Mouse (Mus musculus): ENCODE measurements at regions not wholly inside any gene's neighbourhood (a gene's known extent, or its start where the extent isn't known, plus 50 kb on each side); places are given as distances from the start of the nearest gene placed in this dataset.
A peak's percentile ranks its signal among the peaks of the same experiment; 100 is the strongest.

DNA sequence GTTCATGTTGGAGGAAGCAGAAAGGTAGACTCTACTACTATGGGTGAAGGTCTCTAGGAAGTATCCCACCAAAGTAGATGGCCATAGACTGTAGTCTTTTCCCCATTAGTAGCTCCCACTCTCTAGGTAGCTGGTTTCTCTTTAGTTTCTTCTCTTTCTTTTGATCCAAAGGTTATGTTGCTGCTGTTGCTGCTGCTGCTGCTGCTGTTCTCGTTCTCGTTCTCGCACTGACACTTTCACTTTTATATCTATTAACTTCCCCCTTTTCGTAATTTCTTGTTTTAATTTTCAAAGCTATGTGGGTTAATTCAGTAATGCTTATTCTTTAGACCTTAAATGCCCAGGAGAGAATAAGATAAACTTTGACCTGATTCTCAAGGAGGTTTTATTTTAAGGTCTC, 58.3 kb downstream of the Tmem100 start:
- no peak for ATAC-seq (ENCODE audit: low read depth)
- Histone ChIP-seq H3K9ac (ENCODE audit: low read length) (no peak overlapping the region), H3K36me3 (ENCODE audit: control insufficient read depth, insufficient read depth, low read length) (no peaks in the 10 kb centered on the region), H3K4me3 (ENCODE audit: low read length) (no peak overlapping the region), H3K4me2 (ENCODE audit: low read depth, low read length) (no peak overlapping the region), H3K27ac (ENCODE audit: low read length) (no peak overlapping the region), H3K4me1 (replicated peaks; ENCODE audit: control insufficient read depth, insufficient read depth, low read length) (no peaks in the 10 kb centered on the region), H3K9me3 (ENCODE audit: control insufficient read depth, low read length) (no peaks in the 10 kb centered on the region), H3K27me3 (ENCODE audit: control insufficient read depth, insufficient read depth, low read depth, low read length) (no peaks in the 10 kb centered on the region)
- WGBS = 75% methylated on average over 4 of the region's 4 CpGs

DNA sequence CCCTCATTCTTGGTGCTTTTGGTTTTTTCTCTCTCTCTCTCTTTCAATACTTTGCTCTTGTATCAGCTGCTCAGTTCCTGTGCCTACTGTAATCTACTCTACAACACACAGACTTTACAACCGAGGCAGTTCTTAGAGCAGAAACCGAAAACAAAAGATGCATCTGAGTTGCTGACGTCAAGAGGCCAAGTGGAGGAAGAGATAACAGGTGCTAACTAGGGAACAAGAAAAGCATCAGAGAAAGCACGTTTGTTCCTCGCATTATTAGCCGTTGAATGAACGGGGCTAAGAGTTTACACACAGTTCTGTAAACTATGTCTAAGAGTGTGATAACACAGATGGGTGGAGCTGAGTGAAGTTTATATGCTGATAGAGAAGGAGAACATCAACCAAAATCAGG, 63.9 kb downstream of the Tmem100 start:
- Histone ChIP-seq H3K4me1 (replicated peaks; ENCODE audit: control insufficient read depth, insufficient read depth, low read length) (peaks cover 17% of the 10 kb centered on the region), H3K9me3 (ENCODE audit: control insufficient read depth, low read length) (no peaks in the 10 kb centered on the region), H3K36me3 (ENCODE audit: control insufficient read depth, insufficient read depth, low read length) (no peaks in the 10 kb centered on the region), H3K4me2 (ENCODE audit: low read depth, low read length) (no peak overlapping the region), H3K27ac (ENCODE audit: low read length) (no peak overlapping the region; the same call in 1 of the 2 replicates), H3K4me3 (ENCODE audit: low read length) (no peak overlapping the region), H3K27me3 (ENCODE audit: control insufficient read depth, insufficient read depth, low read depth, low read length) (no peaks in the 10 kb centered on the region), H3K9ac (ENCODE audit: low read length) (no peak overlapping the region)
- WGBS = 31% methylated on average over 7 of the region's 7 CpGs
- ATAC-seq (ENCODE audit: low read depth) = 0 out of 2 replicates have a peak, but pooled peaks have one; percentile 12

DNA sequence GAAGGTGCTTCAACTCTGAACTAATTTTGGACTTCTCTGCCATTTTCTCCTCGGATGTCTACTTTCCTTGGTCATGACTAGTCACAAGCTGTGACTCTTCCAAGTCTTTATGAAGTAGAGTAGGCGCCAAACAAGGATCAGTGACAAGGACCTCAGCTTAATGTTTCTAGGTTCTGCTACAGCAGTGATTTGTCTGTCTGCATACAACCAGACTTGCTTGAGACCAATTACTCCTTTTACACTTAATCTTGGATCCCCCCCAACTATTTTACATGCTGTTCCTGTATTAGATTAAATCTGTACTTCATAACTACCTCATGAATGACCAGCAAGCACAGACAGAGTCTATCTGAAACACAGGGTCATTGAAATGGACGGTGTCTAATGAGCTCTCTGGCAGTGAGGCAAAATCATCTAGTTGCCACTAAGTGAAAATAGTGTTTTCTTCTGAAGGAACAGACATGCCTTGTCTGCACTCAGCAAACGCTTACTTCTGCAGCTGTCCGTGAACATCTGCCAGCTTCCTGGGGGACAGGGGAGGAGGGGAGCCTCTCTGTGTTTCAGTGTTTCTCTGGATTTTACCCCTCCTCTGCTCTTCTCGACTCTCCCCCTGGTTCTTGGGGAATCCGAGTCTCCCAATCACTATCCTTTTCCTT, 64.7 kb downstream of the Tmem100 start:
- ATAC-seq (ENCODE audit: low read depth) = peak; percentile 85
- Histone ChIP-seq H3K27ac (ENCODE audit: low read length) (peak overlapping the region; percentile 47), H3K4me2 (ENCODE audit: low read depth, low read length) (no peak overlapping the region), H3K9ac (ENCODE audit: low read length) (no peak overlapping the region), H3K27me3 (ENCODE audit: control insufficient read depth, insufficient read depth, low read depth, low read length) (no peaks in the 10 kb centered on the region), H3K4me1 (replicated peaks; ENCODE audit: control insufficient read depth, insufficient read depth, low read length) (peaks cover 25% of the 10 kb centered on the region), H3K9me3 (ENCODE audit: control insufficient read depth, low read length) (no peaks in the 10 kb centered on the region), H3K36me3 (ENCODE audit: control insufficient read depth, insufficient read depth, low read length) (no peaks in the 10 kb centered on the region), H3K4me3 (ENCODE audit: low read length) (no peak overlapping the region)
- WGBS = 54% methylated on average over 7 of the region's 7 CpGs

DNA sequence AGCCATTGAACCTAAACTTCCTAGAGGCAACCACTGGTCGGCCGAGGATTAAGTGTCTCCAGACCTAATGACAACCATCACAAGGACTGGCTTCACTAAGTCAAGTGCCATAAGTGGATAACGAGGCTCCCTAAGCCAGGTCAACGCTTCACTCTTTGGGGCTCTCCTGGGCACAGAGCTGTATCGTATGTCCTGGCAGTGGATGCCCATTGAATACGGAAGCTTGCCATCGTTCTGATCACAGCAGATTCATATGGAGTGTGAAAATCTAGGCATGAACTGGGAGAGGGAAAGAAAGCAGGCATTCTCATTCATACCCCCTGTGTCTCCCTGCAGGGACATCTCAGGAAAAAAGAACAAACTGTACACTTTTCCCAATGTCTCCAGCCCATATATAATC, 68.3 kb downstream of the Tmem100 start:
- WGBS = 66% methylated on average over 7 of the region's 7 CpGs
- ATAC-seq (ENCODE audit: low read depth) = no peak
- Histone ChIP-seq H3K4me2 (ENCODE audit: low read depth, low read length) (no peak overlapping the region), H3K27me3 (ENCODE audit: control insufficient read depth, insufficient read depth, low read depth, low read length) (no peaks in the 10 kb centered on the region), H3K4me3 (ENCODE audit: low read length) (no peak overlapping the region), H3K36me3 (ENCODE audit: control insufficient read depth, insufficient read depth, low read length) (no peaks in the 10 kb centered on the region), H3K4me1 (replicated peaks; ENCODE audit: control insufficient read depth, insufficient read depth, low read length) (peaks cover 25% of the 10 kb centered on the region), H3K9ac (ENCODE audit: low read length) (no peak overlapping the region), H3K9me3 (ENCODE audit: control insufficient read depth, low read length) (no peaks in the 10 kb centered on the region), H3K27ac (ENCODE audit: low read length) (peak overlapping the region; percentile 49; the same call in 1 of the 2 replicates)

DNA sequence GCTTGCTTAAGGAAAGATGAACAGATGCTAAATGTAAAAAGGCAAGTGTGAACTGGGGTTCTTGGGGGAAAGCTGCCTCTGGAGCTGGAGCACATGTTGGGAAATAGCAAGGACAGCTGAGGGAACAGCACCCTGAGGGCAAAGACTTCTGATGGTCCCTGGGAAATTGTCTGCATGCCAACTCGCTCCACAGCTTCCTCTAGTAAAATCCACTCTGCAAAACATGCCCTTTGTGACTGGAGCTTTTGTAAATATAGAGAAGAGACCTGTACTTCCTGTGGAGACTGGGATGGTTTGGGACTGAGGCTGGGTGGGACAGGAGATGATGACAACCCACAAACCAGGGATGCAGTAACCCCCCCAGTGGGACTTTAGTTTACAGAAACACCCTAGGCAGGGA, 69.0 kb downstream of the Tmem100 start:
- H3K9ac ChIP-seq (ENCODE audit: low read length) = no peak overlapping the region
- H3K9me3 ChIP-seq (ENCODE audit: control insufficient read depth, low read length) = no peaks in the 10 kb centered on the region
- no peaks in the 10 kb centered on the region for H3K36me3 ChIP-seq (ENCODE audit: control insufficient read depth, insufficient read depth, low read length)
- H3K4me3 ChIP-seq (ENCODE audit: low read length) = no peak overlapping the region
- H3K27me3 ChIP-seq (ENCODE audit: control insufficient read depth, insufficient read depth, low read depth, low read length) = no peaks in the 10 kb centered on the region
- H3K4me1 ChIP-seq (replicated peaks; ENCODE audit: control insufficient read depth, insufficient read depth, low read length) = peaks cover 24% of the 10 kb centered on the region
- WGBS = 32% methylated on average over 1 of the region's 1 CpGs
- ATAC-seq (ENCODE audit: low read depth) = peak; percentile 52
- peak overlapping the region; percentile 59 for H3K27ac ChIP-seq (ENCODE audit: low read length)
- H3K4me2 ChIP-seq (ENCODE audit: low read depth, low read length) = no peak overlapping the region

DNA sequence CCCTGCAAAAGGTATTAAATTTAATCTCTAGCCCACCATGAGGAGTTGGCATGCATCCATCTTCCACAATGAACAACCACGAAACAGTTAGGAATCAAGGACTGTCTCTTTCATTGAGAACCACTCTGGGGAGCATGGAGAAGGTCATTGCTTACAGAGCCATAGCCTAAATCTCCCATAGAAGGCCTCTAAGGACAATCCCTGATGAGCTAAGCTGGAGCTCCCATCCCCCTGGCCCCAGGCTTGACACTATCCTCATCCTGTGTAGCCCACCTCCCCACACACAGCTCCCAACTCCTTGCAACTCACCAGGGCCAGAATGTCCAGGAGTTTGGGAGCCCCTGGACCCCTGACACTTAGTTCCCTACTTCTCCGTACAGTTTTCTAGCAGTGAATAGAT, 70.0 kb downstream of the Tmem100 start:
- H3K9me3 ChIP-seq (ENCODE audit: control insufficient read depth, low read length) = no peaks in the 10 kb centered on the region
- no peak overlapping the region for H3K4me2 ChIP-seq (ENCODE audit: low read depth, low read length)
- no peak overlapping the region for H3K27ac ChIP-seq (ENCODE audit: low read length)
- no peaks in the 10 kb centered on the region for H3K36me3 ChIP-seq (ENCODE audit: control insufficient read depth, insufficient read depth, low read length)
- 73% methylated on average over 2 of the region's 2 CpGs for WGBS
- H3K27me3 ChIP-seq (ENCODE audit: control insufficient read depth, insufficient read depth, low read depth, low read length) = no peaks in the 10 kb centered on the region
- H3K4me3 ChIP-seq (ENCODE audit: low read length) = no peak overlapping the region
- ATAC-seq (ENCODE audit: low read depth) = no peak
- H3K4me1 ChIP-seq (replicated peaks; ENCODE audit: control insufficient read depth, insufficient read depth, low read length) = peaks cover 14% of the 10 kb centered on the region
- H3K9ac ChIP-seq (ENCODE audit: low read length) = no peak overlapping the region

DNA sequence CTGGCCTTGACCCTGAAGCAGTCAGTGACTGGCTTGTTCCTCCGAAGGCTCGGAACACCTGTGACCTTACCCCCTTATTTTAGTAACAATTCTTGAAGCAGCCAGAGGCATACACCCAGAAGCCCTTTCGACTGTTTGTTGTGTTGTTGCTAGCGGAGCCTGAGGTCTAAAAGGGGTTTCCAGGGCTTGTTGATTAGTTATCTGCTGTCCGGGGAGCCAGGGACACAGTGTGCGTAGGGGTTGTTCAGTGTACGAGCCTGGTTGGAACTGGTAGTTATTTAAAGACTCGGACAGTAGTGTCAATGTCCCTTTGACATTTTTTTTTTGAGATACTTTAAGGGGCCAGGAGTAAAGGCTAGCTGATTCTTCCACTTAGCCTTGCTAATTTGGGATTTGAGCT, 71.1 kb downstream of the Tmem100 start:
- H3K27ac ChIP-seq (ENCODE audit: low read length) = no peak overlapping the region; the same call in 1 of the 2 replicates
- H3K27me3 ChIP-seq (ENCODE audit: control insufficient read depth, insufficient read depth, low read depth, low read length) = no peaks in the 10 kb centered on the region
- no peak overlapping the region for H3K9ac ChIP-seq (ENCODE audit: low read length)
- H3K4me2 ChIP-seq (ENCODE audit: low read depth, low read length) = no peak overlapping the region
- WGBS = 69% methylated on average over 8 of the region's 8 CpGs
- H3K9me3 ChIP-seq (ENCODE audit: control insufficient read depth, low read length) = no peaks in the 10 kb centered on the region
- H3K36me3 ChIP-seq (ENCODE audit: control insufficient read depth, insufficient read depth, low read length) = no peaks in the 10 kb centered on the region
- H3K4me3 ChIP-seq (ENCODE audit: low read length) = no peak overlapping the region
- ATAC-seq (ENCODE audit: low read depth) = no peak
- peaks cover 14% of the 10 kb centered on the region for H3K4me1 ChIP-seq (replicated peaks; ENCODE audit: control insufficient read depth, insufficient read depth, low read length)

DNA sequence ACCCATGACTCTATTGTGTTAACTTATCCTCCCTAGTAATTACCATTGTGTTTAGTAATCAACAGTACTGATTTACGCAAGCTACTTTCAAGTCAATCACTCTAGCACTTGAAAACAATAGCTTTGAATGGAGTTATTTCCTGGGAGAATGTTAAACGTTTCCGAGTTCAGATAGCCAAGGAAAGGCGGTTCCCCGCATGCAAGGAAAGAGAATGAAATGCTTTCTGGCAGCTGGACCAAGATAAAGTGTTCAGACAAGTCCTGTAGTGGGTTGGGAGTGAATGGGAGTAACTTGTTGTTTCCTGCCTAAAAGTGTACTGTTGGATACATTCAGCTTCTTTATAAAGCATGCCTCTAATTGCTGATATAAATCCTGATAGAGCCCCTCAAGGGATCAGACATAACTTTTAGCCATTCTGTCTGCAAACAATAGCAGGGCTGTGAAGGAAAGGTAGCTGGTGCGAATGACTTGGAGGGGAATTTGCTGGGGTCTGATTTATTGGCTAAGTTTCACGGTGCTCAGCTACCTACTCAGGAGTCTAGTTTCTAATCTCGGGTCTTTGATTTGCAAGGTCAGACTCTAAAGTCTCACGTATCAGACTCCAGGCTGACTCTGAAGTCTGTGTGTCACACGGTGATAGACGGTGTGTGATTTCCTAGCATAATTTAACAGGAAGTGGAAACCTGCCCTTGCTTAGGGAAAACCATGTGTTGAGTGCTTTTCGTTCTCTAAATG, 76.1 kb downstream of the Tmem100 start:
- no peak for ATAC-seq (ENCODE audit: low read depth)
- H3K27me3 ChIP-seq (ENCODE audit: control insufficient read depth, insufficient read depth, low read depth, low read length) = no peaks in the 10 kb centered on the region
- H3K36me3 ChIP-seq (ENCODE audit: control insufficient read depth, insufficient read depth, low read length) = no peaks in the 10 kb centered on the region
- no peak overlapping the region for H3K27ac ChIP-seq (ENCODE audit: low read length)
- no peak overlapping the region for H3K9ac ChIP-seq (ENCODE audit: low read length)
- no peaks in the 10 kb centered on the region for H3K4me1 ChIP-seq (replicated peaks; ENCODE audit: control insufficient read depth, insufficient read depth, low read length)
- no peak overlapping the region for H3K4me2 ChIP-seq (ENCODE audit: low read depth, low read length)
- WGBS = 38% methylated on average over 12 of the region's 12 CpGs
- H3K9me3 ChIP-seq (ENCODE audit: control insufficient read depth, low read length) = no peaks in the 10 kb centered on the region
- no peak overlapping the region for H3K4me3 ChIP-seq (ENCODE audit: low read length)

DNA sequence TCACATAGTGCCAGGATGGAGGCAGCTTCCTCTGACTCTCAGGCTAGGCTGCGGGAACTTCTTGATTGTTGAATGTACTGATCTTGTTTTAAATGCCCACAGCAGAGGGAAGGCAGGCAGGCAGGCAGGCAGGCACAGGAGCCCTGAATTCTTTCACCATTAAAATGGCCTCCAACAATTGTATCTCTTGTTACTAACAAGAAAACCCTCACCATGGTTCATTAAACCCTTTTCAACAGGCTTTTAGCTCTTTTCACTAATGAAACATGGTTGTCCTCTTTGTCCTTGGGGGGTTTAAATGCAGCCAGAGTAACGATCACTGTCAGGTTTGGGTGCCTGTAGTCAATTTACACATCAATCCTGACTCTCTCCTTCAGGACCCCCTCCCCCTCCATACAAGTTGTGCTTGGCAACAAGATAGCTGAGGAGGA, 77.8 kb upstream of the Gm45716 start:
- no peaks in the 10 kb centered on the region for H3K36me3 ChIP-seq (ENCODE audit: control insufficient read depth, insufficient read depth, low read length)
- no peak overlapping the region for H3K4me2 ChIP-seq (ENCODE audit: low read depth, low read length)
- no peaks in the 10 kb centered on the region for H3K9me3 ChIP-seq (ENCODE audit: control insufficient read depth, low read length)
- H3K27me3 ChIP-seq (ENCODE audit: control insufficient read depth, insufficient read depth, low read depth, low read length) = no peaks in the 10 kb centered on the region
- WGBS = 75% methylated on average over 2 of the region's 2 CpGs
- H3K9ac ChIP-seq (ENCODE audit: low read length) = no peak overlapping the region
- no peak overlapping the region for H3K27ac ChIP-seq (ENCODE audit: low read length)
- H3K4me3 ChIP-seq (ENCODE audit: low read length) = no peak overlapping the region
- ATAC-seq (ENCODE audit: low read depth) = no peak
- no peaks in the 10 kb centered on the region for H3K4me1 ChIP-seq (replicated peaks; ENCODE audit: control insufficient read depth, insufficient read depth, low read length)
